Mouse (Mus musculus) stomach, embryonic 15.5 days (tissue): ENCODE measurements at regions not wholly inside any gene's neighbourhood (a gene's known extent, or its start where the extent isn't known, plus 50 kb on each side); places are given as distances from the start of the nearest gene placed in this dataset.
"Not testable (repeated sequence)": the region's sequence is repeated elsewhere in the genome, so short reads cannot be mapped to it uniquely, and the experiment has no call there.

Experiments
- ATAC-seq: fragments of 200-750 bp; cut with Nextera tagmentation; 2 replicates; pipeline ENCODE4 v1.8.0; 2017; ENCODE audit warnings: low read depth, moderate number of reproducible peaks, moderate TSS enrichment; ENCODE audit not compliant: insufficient read depth, low FRiP score
- H3K27ac ChIP-seq: fragments of 300-500 bp; sonication (generic); 2 replicates; pipeline ENCODE4 v1.5.1; 2015; ENCODE audit warnings: mild to moderate bottlenecking, inconsistent platforms
- H3K27me3 ChIP-seq: fragments of 300-500 bp; sonication (generic); replicated peaks from 2 replicates; pipeline ENCODE4 v1.6.1; 2015; ENCODE audit warnings: inconsistent platforms
- H3K36me3 ChIP-seq: fragments of 300-500 bp; sonication (generic); 2 replicates; pipeline ENCODE4 v1.6.1; 2015; ENCODE audit warnings: inconsistent platforms
- H3K4me1 ChIP-seq: fragments of 300-500 bp; sonication (generic); 2 replicates; pipeline ENCODE4 v1.6.1; 2015; ENCODE audit warnings: inconsistent platforms
- H3K4me2 ChIP-seq: fragments of 300-500 bp; sonication (generic); 2 replicates; pipeline ENCODE4 v1.6.1; 2015; ENCODE audit warnings: mild to moderate bottlenecking, inconsistent platforms
- H3K4me3 ChIP-seq: fragments of 300-500 bp; sonication (generic); replicated peaks from 2 replicates; pipeline ENCODE4 v1.5.1; 2015; ENCODE audit warnings: inconsistent platforms
- H3K9ac ChIP-seq: fragments of 300-500 bp; sonication (generic); 2 replicates; pipeline ENCODE4 v1.6.1; 2015; ENCODE audit warnings: inconsistent platforms
- H3K9me3 ChIP-seq: fragments of 300-500 bp; sonication (generic); 2 replicates; pipeline ENCODE4 v1.6.1; 2016; ENCODE audit warnings: inconsistent platforms
- WGBS: fragments of 180-500 bp; shearing (Covaris S2); methylation state at CpG from one replicate; pipeline ENCODE4 v1.1.7; 2015; 5-methylcytosine and 5-hydroxymethylcytosine counted together

DNA sequence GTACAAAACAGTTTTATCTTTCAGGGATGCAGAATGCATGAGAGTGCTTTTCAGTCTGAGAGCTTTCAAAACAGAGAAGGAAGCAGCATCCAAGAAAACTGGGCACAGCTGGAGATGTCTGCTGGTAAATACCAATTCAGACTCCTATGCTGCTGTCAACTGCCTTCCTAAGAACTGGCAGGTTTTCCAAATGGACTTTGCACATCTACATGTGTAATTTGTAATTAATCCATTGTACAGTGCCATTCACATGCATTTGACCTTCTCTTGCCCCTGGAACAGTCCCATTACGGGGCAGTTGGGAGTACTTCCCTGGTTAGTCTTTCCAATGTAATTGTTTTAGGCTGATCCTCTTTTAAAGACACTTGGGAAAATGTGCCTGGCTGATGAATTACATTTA is 181.3 kb upstream of the Pfkp start:
- Histone ChIP-seq H3K4me1 (no peaks in the 10 kb centered on the region), H3K27me3 (no peaks in the 10 kb centered on the region), H3K4me3 (no peak overlapping the region), H3K36me3 (no peaks in the 10 kb centered on the region), H3K9ac (no peak overlapping the region), H3K4me2 (no peak overlapping the region), H3K27ac (no peak overlapping the region), H3K9me3 (no peaks in the 10 kb centered on the region)
- no peak for ATAC-seq
- WGBS = 75% methylated on average over 1 of the region's 1 CpGs

DNA sequence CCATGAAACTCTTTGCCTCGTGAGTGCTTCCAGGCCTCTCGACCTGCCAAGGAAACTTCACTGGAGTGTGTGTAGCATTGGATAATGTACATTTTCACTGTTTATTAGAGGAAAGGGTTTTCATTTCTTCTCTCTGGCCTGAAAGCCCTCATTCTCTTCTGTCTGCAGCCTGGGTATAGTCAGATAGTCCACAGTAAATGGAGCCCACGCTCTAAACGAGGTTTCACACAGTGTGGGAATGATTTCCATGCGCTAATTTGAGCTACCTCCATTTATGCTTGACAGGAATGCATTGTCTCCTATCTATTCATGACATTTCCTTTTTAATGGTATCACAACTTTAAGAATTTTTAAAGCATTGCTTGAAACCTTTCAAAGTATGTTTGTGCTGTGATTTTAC is 180.8 kb upstream of the Pfkp start:
- no peak overlapping the region for H3K4me2 ChIP-seq
- H3K9ac ChIP-seq = no peak overlapping the region
- no peaks in the 10 kb centered on the region for H3K4me1 ChIP-seq
- ATAC-seq = no peak
- no peaks in the 10 kb centered on the region for H3K27me3 ChIP-seq
- no peak overlapping the region for H3K27ac ChIP-seq
- H3K9me3 ChIP-seq = no peaks in the 10 kb centered on the region
- WGBS = 81% methylated on average over 5 of the region's 5 CpGs
- H3K36me3 ChIP-seq = no peaks in the 10 kb centered on the region
- H3K4me3 ChIP-seq = no peak overlapping the region

DNA sequence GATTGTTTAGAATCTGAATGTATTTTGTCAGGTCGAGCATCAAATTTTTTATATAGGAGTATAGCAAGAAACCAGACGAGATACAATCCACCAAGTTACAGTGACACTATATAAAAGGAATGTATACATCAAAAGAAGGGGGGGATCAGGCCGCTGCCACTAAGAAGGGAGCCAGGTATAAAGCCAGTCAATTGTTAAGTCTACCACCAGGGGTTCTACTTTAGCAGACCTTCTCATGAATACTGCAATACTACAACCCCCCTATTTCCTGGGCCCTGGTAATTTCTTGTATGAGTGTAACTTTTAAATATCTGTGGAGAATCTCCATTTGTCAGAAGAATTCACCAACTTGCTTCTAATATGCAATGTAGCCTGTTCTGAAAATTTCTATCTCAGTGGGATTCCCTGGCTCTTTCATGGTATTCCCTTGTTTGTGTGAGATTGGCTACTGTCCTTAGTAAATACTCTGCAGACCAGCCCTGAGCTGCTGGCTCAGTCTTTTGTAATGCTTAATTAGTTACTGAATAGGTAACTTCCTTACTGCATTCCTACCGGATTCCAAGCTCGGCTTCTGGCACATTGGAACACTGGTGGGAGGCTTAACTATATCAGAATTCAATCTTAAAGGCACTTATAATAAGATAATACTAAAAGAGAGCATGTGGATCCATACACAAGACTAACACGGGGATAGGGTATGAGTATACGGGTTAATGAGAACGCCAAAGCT is 180.2 kb upstream of the Pfkp start:
- WGBS = 79% methylated on average over 8 of the region's 8 CpGs
- H3K4me1 ChIP-seq, H3K9ac ChIP-seq, H3K27ac ChIP-seq, H3K9me3 ChIP-seq, H3K36me3 ChIP-seq, ATAC-seq, H3K4me2 ChIP-seq, H3K4me3 ChIP-seq, H3K27me3 ChIP-seq: not testable (repeated sequence)

GRCm38 (mm10) chr13:6802243-6803157 is 153.9 kb upstream of the Pfkp start:
- H3K9ac ChIP-seq = no peak overlapping the region
- no peaks in the 10 kb centered on the region for H3K4me1 ChIP-seq
- no peaks in the 10 kb centered on the region for H3K27me3 ChIP-seq
- ATAC-seq = no peak
- H3K9me3 ChIP-seq = no peaks in the 10 kb centered on the region
- no peak overlapping the region for H3K4me3 ChIP-seq
- WGBS = 65% methylated on average over 5 of the region's 5 CpGs
- no peak overlapping the region for H3K4me2 ChIP-seq
- H3K27ac ChIP-seq = no peak overlapping the region
- no peaks in the 10 kb centered on the region for H3K36me3 ChIP-seq

- WGBS = 69% methylated on average over 6 of the region's 6 CpGs
- no peak for ATAC-seq
- Histone ChIP-seq H3K4me2 (no peak overlapping the region), H3K9me3 (no peaks in the 10 kb centered on the region), H3K4me3 (no peak overlapping the region), H3K27me3 (no peaks in the 10 kb centered on the region), H3K4me1 (no peaks in the 10 kb centered on the region), H3K27ac (no peak overlapping the region), H3K36me3 (no peaks in the 10 kb centered on the region), H3K9ac (no peak overlapping the region)
These were observed 119.5 kb upstream of the Pfkp start for GRCm38 (mm10) chr13:6767936-6768588.

DNA sequence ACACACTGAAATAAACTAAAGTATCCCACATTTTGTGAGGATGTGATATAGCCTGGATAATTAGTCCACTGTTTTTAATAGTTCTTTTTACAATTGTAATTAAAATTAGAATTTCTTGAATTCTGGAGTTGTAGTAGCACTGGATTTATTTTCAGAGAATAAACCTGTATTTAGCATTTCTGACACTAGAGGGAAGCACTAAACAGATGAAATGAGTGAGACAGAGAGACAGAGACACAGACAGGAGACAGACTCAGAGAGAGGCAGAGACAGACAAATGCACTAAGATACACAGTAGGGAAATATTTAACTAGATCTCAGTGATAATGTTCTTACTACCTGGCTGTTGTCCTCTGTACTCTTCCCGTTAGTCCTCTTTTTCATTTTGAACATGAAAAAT is 108.6 kb upstream of the Pfkp start:
- Histone ChIP-seq H3K4me2 (no peak overlapping the region), H3K36me3 (no peaks in the 10 kb centered on the region), H3K27ac (no peak overlapping the region), H3K4me1 (no peaks in the 10 kb centered on the region), H3K4me3 (no peak overlapping the region), H3K27me3 (no peaks in the 10 kb centered on the region), H3K9me3 (no peaks in the 10 kb centered on the region), H3K9ac (no peak overlapping the region)
- 71% methylated on average over 1 of the region's 1 CpGs for WGBS
- ATAC-seq = no peak

GRCm38 (mm10) chr13:6751599-6751998 is 103.0 kb upstream of the Pfkp start:
- no peak overlapping the region for H3K4me3 ChIP-seq
- no peak overlapping the region for H3K4me2 ChIP-seq
- no peaks in the 10 kb centered on the region for H3K36me3 ChIP-seq
- H3K4me1 ChIP-seq = no peaks in the 10 kb centered on the region
- 88% methylated on average over 5 of the region's 5 CpGs for WGBS
- no peaks in the 10 kb centered on the region for H3K27me3 ChIP-seq
- no peaks in the 10 kb centered on the region for H3K9me3 ChIP-seq
- no peak for ATAC-seq
- no peak overlapping the region for H3K27ac ChIP-seq
- no peak overlapping the region for H3K9ac ChIP-seq

GRCm38 (mm10) chr13:6751149-6751548 is 102.6 kb upstream of the Pfkp start:
- no peaks in the 10 kb centered on the region for H3K9me3 ChIP-seq
- H3K36me3 ChIP-seq = no peaks in the 10 kb centered on the region
- WGBS = 31% methylated on average over 1 of the region's 1 CpGs
- H3K4me2 ChIP-seq = no peak overlapping the region
- H3K4me3 ChIP-seq = no peak overlapping the region
- no peaks in the 10 kb centered on the region for H3K27me3 ChIP-seq
- no peaks in the 10 kb centered on the region for H3K4me1 ChIP-seq
- no peak overlapping the region for H3K9ac ChIP-seq
- no peak for ATAC-seq
- H3K27ac ChIP-seq = no peak overlapping the region

- H3K4me3 ChIP-seq = no peak overlapping the region
- no peaks in the 10 kb centered on the region for H3K4me1 ChIP-seq
- H3K36me3 ChIP-seq = no peaks in the 10 kb centered on the region
- H3K9me3 ChIP-seq = no peaks in the 10 kb centered on the region
- H3K9ac ChIP-seq = no peak overlapping the region
- ATAC-seq = no peak
- H3K27me3 ChIP-seq = no peaks in the 10 kb centered on the region
- WGBS = 78% methylated on average over 4 of the region's 4 CpGs
- H3K4me2 ChIP-seq = no peak overlapping the region
- H3K27ac ChIP-seq = no peak overlapping the region
These were observed 93.3 kb upstream of the Pfkp start for GRCm38 (mm10) chr13:6741916-6742315.

DNA sequence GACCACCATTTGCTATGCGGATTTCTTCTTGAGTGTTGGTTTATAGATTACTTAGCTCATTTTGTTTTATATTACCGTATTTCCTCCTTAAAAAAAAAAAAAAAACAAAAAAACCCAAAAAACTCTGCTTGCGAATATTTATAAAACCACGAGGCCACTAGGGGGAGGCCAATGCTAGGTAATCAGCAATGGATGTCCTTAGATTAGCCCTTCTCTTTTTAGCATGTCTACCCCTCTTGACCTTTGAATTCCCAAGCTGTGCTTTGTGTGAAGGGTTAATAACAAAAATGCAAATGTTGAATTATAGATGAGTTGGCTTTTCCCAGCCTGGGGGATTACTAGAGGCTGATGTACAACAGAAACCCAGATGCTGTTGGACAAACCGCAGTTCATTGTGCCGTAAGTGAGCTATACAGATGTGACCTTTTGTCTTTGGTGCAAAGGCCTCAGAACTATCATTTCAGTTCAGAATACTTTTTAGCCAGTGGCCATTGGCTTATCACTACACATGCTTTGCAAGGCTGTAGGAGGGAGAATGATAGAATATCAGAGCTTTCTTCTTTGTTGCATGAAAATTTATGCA is 88.5 kb upstream of the Pfkp start:
- H3K4me2 ChIP-seq = no peak overlapping the region
- WGBS = 54% methylated on average over 6 of the region's 6 CpGs
- no peaks in the 10 kb centered on the region for H3K9me3 ChIP-seq
- ATAC-seq = no peak
- H3K27ac ChIP-seq = no peak overlapping the region
- no peaks in the 10 kb centered on the region for H3K4me1 ChIP-seq
- H3K9ac ChIP-seq = no peak overlapping the region
- no peak overlapping the region for H3K4me3 ChIP-seq
- H3K36me3 ChIP-seq = no peaks in the 10 kb centered on the region
- no peaks in the 10 kb centered on the region for H3K27me3 ChIP-seq
